Mouse (Mus musculus) C2C12 (cell line): ENCODE measurements around the gene Tpo.

Experiments
- CTCF ChIP-seq: IDR thresholded peaks from one replicate; pipeline ENCODE4 v1.5.1; 2011; ENCODE audit not compliant: control insufficient read depth, insufficient read depth, insufficient read length
- FOSL1 ChIP-seq: IDR thresholded peaks from one replicate; pipeline ENCODE4 v1.8.0; 2011; ENCODE audit warnings: mild to moderate bottlenecking, low read length; ENCODE audit not compliant: poor library complexity, insufficient read depth, severe bottlenecking
- USF1 ChIP-seq: IDR thresholded peaks from one replicate; pipeline ENCODE4 v1.6.1; 2011; ENCODE audit warnings: low read depth, mild to moderate bottlenecking, control low read depth, moderate library complexity

GRCm38 (mm10) chr12:30035406-30035805 is 97.0 kb downstream of the Tpo start:
- no peak for TF ChIP-seq CTCF
- no peak for TF ChIP-seq USF1
- no peak for TF ChIP-seq FOSL1
